Mouse (Mus musculus) activated CD4-positive, CD25-positive, alpha-beta regulatory T cell, adult 4 months (primary cell): ENCODE measurements around the gene Mdp1. TPM values are rescaled to one million over a fixed set of nuclear protein-coding genes. Genes with fewer than 3 reads are reported as not detected.

Source experiments
- ATAC-seq: one replicate; pipeline ENCODE4 v1.8.0; 2017
- polyA plus RNA-seq, 2 experiments: library from polyadenylated mRNA; unstranded; fragments of 100-300 nt; shearing (Covaris generic); gene quantifications; one replicate each; pipeline ENCODE4 v1.2.1; 2017

Mdp1 gene
- 10 to 100 TPM; 87.8 to 88.5 TPM for polyA plus RNA-seq

DNA sequence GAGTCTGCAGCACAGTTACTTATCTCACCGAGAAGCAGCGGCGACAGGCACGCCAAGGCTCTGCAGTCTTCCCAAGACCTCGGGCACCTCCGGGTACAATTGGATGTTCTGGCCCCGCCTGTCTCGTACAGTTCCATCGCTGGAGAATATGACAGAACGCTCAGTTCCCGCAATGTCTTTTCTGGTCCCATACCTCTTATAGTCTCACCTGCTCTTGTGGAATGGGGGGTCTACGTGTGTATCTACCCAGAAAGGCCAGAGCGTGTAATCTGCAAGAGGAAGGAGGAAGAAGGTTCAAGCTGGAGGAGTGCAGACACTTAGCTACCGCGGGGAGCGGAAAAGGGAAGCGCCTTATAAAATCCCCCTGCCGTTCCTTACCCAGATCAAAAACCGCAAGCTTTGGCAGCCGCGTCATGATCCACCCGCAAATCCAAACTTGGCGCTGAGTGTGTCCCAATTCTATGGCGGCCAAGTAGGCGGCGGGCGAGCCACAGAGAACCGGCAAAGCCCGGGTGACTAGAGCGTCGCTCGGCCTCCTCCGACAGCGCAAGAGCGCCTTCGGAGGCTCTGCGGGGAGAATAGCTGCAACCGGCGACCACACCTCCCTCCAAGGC, at the start of gene Mdp1:
Gene Mdp1, minus strand, starts transcription at position 549 of the 614 bp plus-strand sequence.
- peak; percentile 91 for ATAC-seq

DNA sequence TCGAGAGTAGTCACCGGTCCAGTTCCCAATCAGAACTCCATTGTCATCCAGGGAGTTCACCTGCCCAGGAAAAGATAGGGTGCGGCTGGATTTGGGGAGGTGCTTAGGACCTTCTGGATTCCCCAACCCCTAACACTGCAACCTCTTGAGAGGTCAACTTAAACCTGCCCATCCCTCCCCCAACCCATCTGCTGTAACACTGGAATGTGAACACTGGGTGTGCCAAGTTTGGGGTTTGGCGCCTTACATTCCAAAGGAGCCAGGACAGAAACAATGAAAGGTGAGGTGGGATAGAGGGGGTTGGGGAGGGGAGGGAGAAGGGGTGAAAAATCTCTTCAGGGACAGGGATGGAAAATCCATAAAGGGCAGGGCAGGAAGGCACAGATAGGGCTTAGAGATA, 49.2 kb upstream of the Mdp1 start:
- no peak for ATAC-seq

DNA sequence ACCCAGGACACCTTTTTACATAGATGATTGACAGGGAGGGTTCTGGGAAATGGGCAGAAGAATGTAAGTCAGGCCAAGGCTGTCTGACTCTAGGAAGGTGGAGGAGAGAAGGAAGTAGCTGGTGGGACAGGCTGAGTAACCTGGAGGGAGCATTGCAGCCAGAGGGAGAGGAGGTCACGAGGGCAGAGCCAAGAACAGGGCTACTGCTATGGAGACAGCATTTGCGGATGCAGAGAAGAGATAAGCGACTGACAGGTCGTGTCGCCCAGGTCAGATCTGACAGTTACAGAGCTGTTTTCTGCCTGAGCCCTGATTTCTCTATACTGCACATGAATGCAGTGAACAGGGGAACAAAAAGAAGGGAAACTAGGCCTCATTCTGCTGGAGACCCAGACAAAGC, 47.1 kb upstream of the Mdp1 start:
- ATAC-seq: no peak

DNA sequence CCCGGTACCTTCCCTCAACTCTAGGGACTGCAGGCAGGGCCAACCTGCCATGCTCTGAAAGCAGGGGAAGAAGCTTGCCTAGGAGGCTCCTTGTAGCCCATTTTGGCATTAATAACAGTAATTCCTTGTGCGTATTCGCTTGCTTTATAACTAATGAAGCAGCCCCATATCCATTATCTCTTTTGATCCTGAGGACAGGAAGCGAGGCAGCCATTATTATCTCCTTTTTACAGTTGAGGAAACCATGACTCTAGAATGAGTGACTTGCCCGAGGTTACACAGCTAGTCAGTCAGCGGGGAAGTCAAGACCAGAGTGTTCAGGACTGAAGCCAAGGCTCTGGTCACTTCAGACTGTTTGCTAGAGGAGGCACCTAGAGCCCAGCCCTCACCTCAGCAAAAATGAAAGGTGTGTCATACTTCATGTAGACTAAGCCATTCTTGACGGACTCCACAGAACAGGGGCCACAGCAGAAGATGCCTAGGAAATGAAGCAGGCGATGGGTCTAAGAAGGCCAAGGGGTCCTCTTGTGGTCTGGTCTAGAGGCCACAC, 45.8 kb upstream of the Mdp1 start:
- no peak for ATAC-seq

DNA sequence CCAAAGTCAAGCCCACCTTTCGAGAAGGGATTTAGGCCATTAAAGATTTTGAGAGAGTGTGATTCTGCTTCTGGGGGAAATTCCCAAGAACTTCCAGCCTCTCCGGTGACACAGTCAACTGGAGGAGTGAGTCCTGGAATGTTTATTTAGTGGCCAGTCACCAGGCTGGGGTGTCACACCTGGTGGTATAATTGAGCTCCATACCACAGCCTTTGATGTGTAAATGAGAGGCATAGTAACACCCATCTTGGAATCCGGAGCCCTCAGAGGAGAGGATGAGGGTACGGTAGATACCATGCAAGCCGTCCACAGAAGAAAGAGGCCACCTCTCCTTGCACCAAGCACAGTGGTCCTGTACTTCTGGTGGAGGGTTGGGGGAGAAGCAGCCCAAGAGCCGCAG, 42.5 kb upstream of the Mdp1 start:
- no peak for ATAC-seq

DNA sequence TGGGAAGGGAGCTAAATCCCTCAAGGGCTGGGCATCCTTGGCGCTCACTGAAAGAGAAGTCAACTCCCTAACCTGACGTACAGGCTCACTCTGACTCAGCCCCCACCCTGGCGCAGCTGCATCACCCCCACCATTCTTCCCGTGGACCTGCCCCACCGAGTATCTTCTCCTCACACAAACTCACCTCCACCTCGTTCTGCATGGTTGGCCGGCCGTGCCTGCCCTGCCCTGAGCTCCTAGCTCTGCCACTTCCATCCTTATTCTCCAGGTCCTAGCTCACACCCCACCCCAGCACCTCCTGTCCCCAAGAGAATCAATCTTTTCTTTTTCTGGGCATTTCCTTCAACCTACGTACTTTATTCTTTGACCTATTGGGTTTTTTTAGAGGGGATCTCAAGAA, 40.8 kb upstream of the Mdp1 start:
- no peak for ATAC-seq

DNA sequence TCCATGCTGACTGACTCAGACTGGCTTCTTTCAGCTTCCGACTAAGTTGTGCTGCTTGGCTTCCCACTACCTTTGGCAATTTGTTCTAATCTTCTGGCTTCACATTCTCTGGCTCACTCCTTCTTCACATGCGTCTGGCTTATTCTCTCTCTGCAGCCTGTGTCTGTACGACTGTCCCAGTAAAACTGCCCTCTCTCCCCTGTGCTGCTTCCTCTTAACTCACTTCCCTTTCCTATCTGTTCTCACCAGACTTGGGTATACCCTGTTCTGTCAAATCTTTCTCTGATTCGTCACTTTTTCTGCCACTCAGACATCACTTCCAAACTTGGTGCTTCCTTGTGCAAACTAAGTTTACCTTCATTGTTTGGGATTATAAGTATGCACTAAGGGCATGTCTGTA, 36.9 kb upstream of the Mdp1 start:
- ATAC-seq: no peak

DNA sequence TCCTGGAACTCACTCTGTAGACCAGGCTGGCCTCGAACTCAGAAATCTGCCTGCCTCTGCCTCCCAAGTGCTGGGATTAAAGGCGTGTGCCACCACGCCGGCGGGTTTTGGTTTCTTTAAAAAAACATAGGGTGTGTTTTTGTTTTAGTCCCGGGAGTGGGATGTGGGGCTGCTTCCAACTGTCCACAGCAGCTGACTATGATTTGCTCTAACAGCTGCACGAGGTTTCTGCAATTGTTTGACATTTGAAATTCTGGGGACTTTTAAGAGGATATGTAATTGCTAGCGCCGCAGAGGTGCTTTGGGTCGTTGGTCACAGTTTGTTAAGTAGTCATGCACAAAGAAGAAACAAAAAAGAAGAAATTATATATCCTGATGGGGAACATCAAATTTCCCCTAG, 29.1 kb upstream of the Mdp1 start:
- ATAC-seq: no peak

DNA sequence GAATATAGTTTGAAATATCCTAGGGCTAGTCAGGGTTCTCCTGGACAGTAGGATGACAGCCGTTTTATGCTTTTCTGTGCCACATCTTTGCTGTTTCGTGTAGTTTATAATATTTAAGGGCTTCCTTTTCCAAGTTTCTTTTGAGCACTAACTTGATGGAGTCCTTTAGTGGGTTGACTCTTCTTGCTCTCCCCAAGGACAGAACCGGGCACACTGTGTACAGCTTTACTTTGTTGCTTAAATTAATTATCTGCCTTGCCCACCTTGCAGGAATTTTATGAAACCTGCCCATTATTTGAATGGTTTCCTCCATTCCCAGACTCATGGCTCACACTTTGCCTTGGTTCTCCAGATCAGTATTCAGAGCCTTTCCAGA, 21.8 kb upstream of the Mdp1 start:
- no peak for ATAC-seq

DNA sequence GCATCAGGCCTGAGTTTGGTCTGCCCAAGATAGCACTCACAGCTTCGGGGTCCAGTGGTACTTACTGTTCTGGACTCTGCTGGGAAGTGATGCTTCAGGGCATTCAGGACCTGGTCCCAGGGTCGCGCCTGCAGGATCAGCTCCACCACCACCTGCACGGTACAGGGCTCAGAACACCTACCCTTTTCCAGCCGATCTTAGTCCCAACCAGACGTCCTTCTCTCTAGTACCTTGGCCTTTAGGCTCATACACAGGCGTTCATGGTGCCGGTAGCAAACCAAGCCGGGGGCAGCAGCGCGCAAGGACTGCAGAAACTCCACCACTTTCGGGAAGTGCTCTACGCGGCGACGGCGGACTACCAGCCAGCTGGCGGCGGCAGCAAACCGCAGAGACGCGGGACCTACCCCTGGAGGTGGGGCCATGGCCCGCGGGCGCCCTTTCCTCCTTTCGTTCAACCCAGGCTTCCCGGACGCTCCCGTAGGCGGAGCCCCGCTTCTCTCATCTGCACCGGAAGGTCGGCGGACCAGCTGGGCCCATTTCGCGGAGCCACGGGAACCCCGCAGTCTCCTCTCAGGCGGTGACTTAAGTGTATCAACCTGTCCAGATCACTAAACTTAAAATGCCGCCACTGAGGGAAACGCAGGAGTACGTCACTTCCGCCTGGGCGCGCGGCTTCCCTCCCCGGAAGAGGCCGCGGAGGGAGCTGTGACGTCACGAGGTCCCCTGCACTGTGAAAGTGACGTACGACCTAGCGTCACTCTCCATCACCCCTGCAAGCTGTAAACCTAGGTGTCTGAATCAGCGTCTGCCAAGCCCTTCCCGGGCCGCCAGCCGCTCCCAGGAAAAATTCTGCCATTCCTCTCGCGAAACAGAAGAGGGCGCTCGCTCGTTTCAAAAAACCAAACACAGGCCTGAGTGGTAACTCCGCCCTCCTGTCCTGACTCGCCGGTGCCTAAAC, 21.1 kb upstream of the Mdp1 start, which contains the start of gene Tinf2:
Gene Tinf2, minus strand, starts transcription at position 661 of the 958 bp plus-strand sequence.
- ATAC-seq: peak; percentile 93

DNA sequence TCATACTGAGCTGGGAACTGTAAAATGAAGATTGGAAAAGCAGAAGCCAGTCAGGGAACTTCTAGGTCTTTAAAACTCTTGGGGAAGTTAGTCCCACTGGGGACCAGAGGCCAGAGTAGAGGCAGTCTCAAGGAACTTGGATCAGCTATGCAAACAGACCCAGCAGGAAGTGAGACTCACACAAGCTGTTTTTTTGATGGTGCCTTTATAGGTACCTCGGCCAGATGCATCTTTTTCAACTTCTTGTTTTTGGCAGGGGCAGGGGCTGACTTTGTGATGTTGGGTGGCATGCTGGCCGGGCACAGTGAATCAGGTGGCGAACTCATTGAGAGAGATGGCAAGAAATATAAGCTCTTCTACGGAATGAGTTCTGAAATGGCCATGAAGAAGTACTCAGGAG, 17.3 kb upstream of the Mdp1 start:
- ATAC-seq: no peak

DNA sequence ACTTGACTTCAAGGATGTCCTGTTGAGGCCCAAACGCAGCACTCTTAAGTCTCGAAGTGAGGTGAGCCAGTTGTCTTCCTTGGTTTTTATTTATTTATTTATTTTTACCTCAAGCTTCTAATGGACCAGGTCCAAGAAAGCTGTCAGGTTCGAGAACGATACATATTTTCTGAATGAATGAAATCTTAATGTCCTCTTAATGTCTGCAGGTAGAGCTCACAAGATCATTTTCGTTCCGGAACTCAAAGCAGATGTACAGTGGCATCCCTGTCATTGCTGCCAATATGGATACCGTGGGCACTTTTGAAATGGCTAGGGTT, 12.4 kb upstream of the Mdp1 start:
- ATAC-seq: no peak

DNA sequence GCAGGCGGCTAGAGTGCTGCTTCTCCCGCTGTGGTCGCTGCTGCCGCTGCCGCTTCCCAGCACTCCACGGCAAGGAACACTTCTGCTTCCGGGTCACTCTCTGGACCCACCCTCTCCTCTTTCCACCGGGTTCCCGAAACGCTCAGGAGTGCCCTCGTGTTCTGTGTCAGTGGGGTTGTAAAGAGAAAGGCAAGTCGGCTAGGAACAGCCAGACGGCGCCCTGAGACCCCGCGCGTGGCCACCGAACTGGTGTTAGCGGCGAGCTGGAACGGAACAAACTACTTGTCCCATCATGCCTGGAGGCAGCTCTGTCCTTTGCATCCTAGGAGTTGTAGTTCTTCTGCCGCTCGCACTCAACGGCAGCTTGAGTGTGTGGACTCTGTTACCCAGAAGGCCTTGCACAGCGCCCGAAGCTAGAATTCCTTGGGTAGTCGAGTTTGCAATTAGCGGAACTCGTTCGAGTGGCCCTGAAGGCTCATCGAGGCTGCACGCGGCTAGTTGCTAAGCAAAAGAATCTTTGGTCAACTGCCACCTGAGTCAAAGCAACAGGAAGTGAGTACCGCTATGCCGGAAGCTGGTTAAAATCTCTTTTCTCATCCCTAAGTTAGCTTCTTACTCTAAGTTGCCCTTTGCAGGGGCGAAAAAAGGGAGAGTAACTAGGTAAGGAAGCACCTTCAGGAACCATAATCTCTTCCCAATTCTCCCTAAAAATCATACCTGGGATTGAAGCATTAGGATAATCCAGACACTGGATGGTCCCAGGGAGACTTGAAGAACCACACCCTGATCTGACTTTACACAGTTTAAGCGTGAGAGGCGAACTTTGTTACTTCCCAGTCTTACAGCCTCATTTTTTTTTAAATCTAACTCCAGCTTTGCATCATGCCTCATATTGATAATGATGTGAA, 11.8 kb upstream of the Mdp1 start, which contains the start of the genes Gmpr2 and Nedd8:
Gene Gmpr2, plus strand, starts transcription at position 109 of the 908 bp plus-strand sequence.
Gene Nedd8, minus strand, starts transcription at position 292 of the 908 bp plus-strand sequence.
- peak; percentile 97 for ATAC-seq

DNA sequence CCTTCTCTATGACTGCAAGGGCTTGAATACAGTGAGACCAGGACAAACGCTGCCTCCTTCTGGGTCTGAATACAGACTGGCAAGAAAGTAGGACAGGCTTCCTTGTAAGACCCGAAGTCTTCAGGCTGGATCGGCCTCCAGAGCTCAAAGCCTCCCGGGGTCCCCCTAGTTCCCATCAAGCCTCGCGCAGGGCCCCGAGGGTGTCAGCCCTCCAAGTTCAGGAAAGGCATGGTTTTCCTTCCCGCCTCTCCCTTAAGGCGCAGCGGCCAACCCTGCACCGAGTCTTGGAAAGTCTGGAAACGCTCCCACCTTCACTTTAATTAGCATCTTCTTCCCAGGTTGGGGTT, 11.2 kb upstream of the Mdp1 start:
- ATAC-seq: no peak

DNA sequence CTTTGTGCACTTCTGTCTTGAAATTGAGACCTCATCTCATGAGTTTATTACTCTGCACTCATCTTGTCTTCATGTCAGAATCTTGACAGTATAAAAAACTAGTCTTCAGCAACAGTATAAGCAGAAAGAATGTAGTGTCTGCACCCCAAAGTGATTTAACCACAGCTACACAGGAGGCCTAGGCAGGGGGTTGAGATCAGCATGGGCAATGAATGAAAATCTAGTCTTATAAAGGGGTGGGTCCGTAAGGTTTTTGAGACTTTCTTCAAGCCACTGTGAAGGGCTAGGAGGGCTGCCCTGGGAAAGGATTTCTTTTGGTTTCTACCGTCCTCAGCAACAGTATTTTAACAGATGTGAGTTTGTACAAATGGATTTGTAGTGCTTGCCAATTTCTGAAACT, 328 bp upstream of the Mdp1 start:
- no peak for ATAC-seq

DNA sequence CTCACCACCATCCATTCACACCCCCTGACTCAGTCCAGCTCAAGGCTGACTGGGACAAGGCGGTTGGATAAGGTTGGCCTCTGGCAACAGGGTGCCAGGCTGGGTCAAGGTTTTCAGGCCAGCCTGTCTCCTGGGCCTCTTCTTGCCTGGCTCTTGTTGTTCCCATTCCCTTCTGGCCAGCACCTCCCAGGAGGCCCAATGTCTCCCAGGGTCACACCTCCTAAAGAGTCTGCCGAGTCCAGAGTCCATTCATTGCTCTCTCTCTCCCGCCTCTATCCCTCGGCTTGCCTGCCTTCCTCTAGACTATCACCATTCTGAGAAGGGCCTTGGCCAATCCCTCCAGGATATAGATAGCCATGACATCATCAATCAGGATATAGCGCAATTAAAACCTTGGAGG, 2.3 kb downstream of the Mdp1 start:
- ATAC-seq: no peak

DNA sequence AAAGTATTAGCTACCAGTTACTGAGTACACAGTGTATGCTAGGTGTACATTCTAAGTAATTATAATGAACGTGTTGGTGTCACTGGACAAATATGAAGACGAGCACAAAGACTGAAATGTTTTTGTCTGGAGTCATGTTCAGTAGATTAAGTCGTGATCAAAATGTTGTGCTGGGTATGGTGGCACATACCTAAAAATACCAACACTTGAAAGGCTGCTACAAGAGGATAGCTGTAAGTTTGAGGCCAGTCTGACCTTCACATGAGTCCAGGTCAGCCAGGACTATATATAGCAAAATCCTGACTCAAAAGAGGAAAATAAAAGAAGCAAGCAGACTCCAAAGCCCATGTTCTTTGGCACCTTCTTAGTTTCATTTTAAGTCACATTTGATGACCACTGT, 3.4 kb downstream of the Mdp1 start:
- no peak for ATAC-seq

DNA sequence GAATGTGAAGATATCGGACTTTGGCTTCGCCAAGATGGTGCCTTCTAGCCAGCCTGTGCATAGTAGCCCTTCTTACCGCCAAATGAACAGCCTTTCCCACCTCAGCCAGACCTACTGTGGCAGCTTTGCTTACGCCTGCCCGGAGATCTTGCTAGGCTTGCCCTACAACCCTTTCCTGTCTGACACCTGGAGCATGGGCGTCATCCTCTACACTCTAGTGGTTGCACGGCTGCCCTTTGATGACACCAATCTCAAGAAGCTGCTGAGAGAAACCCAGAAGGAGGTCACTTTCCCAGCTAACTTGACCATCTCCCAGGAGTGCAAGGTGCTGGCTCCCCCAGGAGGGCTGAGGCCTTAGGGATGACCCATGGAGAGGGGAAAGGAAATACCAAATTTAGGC, 8.8 kb downstream of the Mdp1 start:
- no peak for ATAC-seq

DNA sequence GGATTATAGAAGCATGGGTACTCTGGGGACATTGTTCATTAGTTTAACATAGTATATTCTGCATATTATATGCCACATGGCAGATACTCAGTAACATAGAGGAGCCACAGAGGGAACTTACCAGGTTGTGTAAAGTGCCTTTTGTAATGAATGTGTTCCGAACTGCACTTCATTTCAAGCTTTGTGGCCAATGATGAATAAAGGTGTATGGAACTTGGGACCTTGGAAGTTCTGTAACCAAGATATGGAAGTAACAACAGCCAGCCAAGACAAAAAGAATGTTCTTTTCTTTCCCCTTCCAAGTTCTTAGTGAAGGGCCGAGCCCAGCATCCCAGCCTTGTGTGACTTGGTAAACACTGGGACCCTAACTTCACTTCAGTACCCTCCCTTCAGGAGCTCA, 10.4 kb downstream of the Mdp1 start, which contains the start of gene Tssk4:
Gene Tssk4, plus strand, starts transcription at position 301 of the 400 bp plus-strand sequence.
- ATAC-seq: no peak

DNA sequence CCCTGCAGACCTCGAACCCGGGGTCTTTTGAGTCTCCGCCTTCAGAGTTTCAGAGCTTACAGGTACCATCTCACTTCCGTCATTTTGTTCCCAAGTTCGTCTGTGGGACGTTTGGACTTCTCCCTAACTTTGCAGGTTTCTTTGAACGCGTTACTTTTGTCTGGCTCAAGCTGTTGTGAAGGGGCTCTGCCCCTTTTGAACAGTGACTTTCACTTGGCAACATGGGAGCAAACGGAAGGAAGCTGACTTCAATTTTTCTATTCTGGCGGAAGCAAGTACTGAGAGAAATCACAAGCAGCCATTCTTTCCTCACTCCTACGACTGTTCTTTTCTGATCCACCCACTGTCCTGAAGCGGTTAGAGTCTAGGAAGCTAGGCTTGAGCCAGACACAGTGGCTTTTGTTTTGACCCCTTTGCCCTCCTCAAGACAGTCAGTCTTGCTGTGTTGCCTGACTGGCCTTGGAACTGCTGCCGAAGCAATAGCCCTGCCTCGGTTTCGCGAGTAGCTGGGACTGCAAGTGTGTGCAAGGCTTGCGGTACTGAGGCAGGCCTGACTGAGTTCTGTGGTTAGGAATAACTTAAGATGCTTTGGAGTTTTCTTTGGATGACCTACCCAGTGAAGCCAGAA, 15.9 kb downstream of the Mdp1 start:
- ATAC-seq: peak; percentile 31

DNA sequence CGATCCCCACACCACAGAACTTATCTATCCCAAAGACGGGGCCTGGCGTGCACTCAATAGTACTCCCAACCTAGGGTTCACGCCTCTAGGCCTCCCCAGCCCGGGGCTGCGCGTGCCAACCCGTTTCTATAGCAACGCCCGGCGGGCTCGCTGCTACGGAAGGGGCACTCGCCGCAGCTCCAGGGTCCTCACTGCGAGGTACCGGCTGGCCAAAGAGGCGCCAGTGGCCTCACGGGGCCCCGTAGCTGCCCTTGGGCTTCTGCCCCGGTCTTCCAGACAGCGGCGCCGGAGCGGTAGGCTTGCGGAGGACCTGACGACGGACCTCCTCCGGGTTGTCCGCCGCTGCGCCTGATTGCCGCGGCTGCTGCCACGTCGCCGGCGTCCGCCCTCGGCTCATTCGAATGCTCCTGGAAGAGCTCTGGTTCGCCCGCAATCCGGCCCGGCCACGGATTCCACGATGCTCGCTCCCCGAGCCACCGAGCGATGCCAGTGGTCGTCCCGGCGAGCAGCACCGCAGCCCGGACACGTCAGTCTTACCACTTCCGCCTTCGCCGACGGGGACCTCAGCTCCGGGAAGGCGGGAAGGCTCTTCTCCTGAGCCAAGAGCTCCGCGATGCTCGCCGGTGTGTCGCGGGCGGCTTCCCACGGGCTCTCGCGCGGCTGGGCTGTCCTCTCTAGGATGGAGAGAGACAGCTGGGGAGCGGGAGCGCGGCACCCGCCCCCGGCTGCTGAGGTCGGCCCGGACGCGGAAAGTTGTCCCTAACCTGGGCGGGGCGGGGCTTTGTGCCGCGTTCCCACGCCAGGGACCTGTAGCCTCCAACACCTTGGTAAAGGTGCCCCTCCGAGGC, 17.0 kb downstream of the Mdp1 start, which contains the start of gene Tm9sf1:
Gene Tm9sf1, minus strand, starts transcription at position 747 of the 848 bp plus-strand sequence.
- peak; percentile 68 for ATAC-seq
